Mouse (Mus musculus) T-helper 17 cell (primary cell): ENCODE measurements around the gene Fbxo47.

Source experiments
- in situ Hi-C, 2 experiments: fragments of 300-600 bp; cut with MboI, MseI; formaldehyde crosslinking; loops; 1 replicate in 1 of 2; 2 replicates in 1 of 2; pipeline ENCODE4 v1.15.1; 2025; ENCODE audit warnings: high pct_unique_total_duplicates in 2 of 2

Gene Fbxo47

GRCm38 (mm10) chr11:97883918-97884600 lies at the start of gene Fbxo47:
Gene Fbxo47, minus strand, starts transcription at chr11:97884154.
- in situ Hi-C loops, result loop anchor here (5.0 kb wide), 2 partner anchors 87 to 92 kb away; partner anchors contain the start of gene Lasp1 (in 1 of the 2)

- in situ Hi-C loops, result no loop called here
Measured at GRCm38 (mm10) chr11:97933553-97933952, 49.6 kb upstream of the Fbxo47 start.

GRCm38 (mm10) chr11:97928905-97929304 lies 45.0 kb upstream of the Fbxo47 start:
- in situ Hi-C loops, result no loop called here

GRCm38 (mm10) chr11:97924217-97924616 lies 40.3 kb upstream of the Fbxo47 start:
- in situ Hi-C loops, result no loop called here

GRCm38 (mm10) chr11:97923639-97924038 lies 39.7 kb upstream of the Fbxo47 start:
- in situ Hi-C loops, result no loop called here

- in situ Hi-C loops, result no loop called here
Measured at GRCm38 (mm10) chr11:97915974-97916503, 32.1 kb upstream of the Fbxo47 start.

GRCm38 (mm10) chr11:97915471-97915870 lies 31.5 kb upstream of the Fbxo47 start:
- in situ Hi-C loops, result no loop called here

- in situ Hi-C loops, result no loop called here
Measured at GRCm38 (mm10) chr11:97913111-97913510, 29.2 kb upstream of the Fbxo47 start.

GRCm38 (mm10) chr11:97908634-97909348 lies 24.8 kb upstream of the Fbxo47 start:
- in situ Hi-C loops, result no loop called here

- in situ Hi-C loops, result no loop called here
Measured at GRCm38 (mm10) chr11:97907935-97908334, 24.0 kb upstream of the Fbxo47 start.

GRCm38 (mm10) chr11:97906905-97907304 lies 23.0 kb upstream of the Fbxo47 start:
- in situ Hi-C loops, result no loop called here

- in situ Hi-C loops, result no loop called here
Measured at GRCm38 (mm10) chr11:97905941-97906340, 22.0 kb upstream of the Fbxo47 start.

- in situ Hi-C loops, result no loop called here
Measured at GRCm38 (mm10) chr11:97905540-97905939, 21.6 kb upstream of the Fbxo47 start.

- in situ Hi-C loops, result loop anchor here (5.0 kb wide), 3 partner anchors 32 to 82 kb away; partner anchors contain the start of gene Plxdc1 (in 1 of the 2)
Measured at GRCm38 (mm10) chr11:97904801-97905200, 20.8 kb upstream of the Fbxo47 start.

GRCm38 (mm10) chr11:97901806-97902205 lies 17.9 kb upstream of the Fbxo47 start:
- in situ Hi-C loops, result loop anchor here (5.0 kb wide), 3 partner anchors 35 to 85 kb away; partner anchors contain the start of gene Plxdc1 (in 1 of the 2)

GRCm38 (mm10) chr11:97899822-97900221 lies 15.9 kb upstream of the Fbxo47 start:
- in situ Hi-C loops, result loop anchor here (5.0 kb wide), 3 partner anchors 37 to 87 kb away; partner anchors contain the start of gene Plxdc1 (in 1 of the 2)

- in situ Hi-C loops, result no loop called here
Measured at GRCm38 (mm10) chr11:97897568-97898185, 13.7 kb upstream of the Fbxo47 start.

- in situ Hi-C loops, result no loop called here
Measured at GRCm38 (mm10) chr11:97896655-97897054, 12.7 kb upstream of the Fbxo47 start.

- in situ Hi-C loops, result no loop called here
Measured at GRCm38 (mm10) chr11:97891821-97892220, 7.9 kb upstream of the Fbxo47 start.

GRCm38 (mm10) chr11:97885296-97885915 lies 1.5 kb upstream of the Fbxo47 start:
- in situ Hi-C loops, result no loop called here

GRCm38 (mm10) chr11:97884601-97885185 lies 739 bp upstream of the Fbxo47 start:
- in situ Hi-C loops, result loop anchor here (5.0 kb wide), 2 partner anchors 87 to 92 kb away; partner anchors contain the start of gene Lasp1 (in 1 of the 2)
